Comparison of ENCODE assay signal across 10 mouse cellular contexts in the genomic region with DNA sequence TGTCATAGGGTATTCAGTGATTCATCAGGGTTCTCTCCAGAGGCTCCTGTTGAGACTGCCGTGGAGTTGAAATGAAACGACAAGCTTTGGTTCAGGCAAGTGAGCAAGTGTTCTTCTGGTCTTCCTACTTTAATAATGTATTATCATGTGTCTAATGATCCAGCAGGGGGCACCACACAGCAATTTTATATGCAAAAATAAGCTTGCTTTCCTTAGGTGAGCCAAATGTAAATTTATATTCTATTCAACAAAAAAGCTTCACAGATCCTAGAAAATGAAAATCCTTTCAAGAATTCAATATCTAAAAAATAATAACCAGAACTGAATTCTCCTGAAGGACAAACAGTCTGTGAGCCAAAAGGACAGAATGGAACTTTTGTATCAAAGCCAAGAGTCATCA. TPM values are rescaled to one million over a fixed set of nuclear protein-coding genes. Genes with fewer than 3 reads are reported as not detected.
DNase-seq lines count a peak whose midpoint lies in the region; ATAC-seq and TF ChIP-seq lines count a peak whose summit lies in the region.
"Had no signal": no experiment of that assay in that cellular context is flagged by ENCODE, and none has a peak within 500 bp of the region (broad histone marks: within the 10 kb centered on the region; RNA-seq: fewer than 3 reads in every experiment).

No protein-coding gene starts in this region.

- H3K27me3 ChIP-seq in forebrain, embryonic 13.5 days: no peaks in the 10 kb centered on the region
- H3K27me3 ChIP-seq in forebrain, embryonic 15.5 days: no peaks in the 10 kb centered on the region
- no peaks in the 10 kb centered on the region for H3K27me3 ChIP-seq in heart, postnatal 0 days (ENCODE audit: control insufficient read depth, insufficient read depth, low read length)
- H3K27me3 ChIP-seq in liver, postnatal 0 days (ENCODE audit: insufficient read depth, low read length): no peaks in the 10 kb centered on the region
- no peaks in the 10 kb centered on the region for H3K27me3 ChIP-seq in stomach, postnatal 0 days (ENCODE audit: control insufficient read depth, insufficient read depth, low read length)
- H3K27me3 ChIP-seq: hindbrain, embryonic 15.5 days; neural tube, embryonic 12.5 days had no signal

- no peak overlapping the region for H3K4me2 ChIP-seq in forebrain, embryonic 13.5 days
- no peak overlapping the region for H3K4me2 ChIP-seq in forebrain, embryonic 15.5 days (replicated peaks)
- H3K4me2 ChIP-seq in heart, postnatal 0 days (ENCODE audit: low read depth, low read length): no peak overlapping the region
- H3K4me2 ChIP-seq in liver, postnatal 0 days (ENCODE audit: low read depth, low read length): no peak overlapping the region
- no peak overlapping the region for H3K4me2 ChIP-seq in stomach, postnatal 0 days (replicated peaks; ENCODE audit: low read depth)
- H3K4me2 ChIP-seq: hindbrain, embryonic 15.5 days; neural tube, embryonic 12.5 days had no signal

- TF ChIP-seq EP300 in heart, postnatal 0 days (IDR thresholded peaks at IDR 0.05; ENCODE audit: low read depth): no peak
- TF ChIP-seq EP300 in liver, postnatal 0 days (IDR thresholded peaks at IDR 0.05; ENCODE audit: low read depth): no peak
- TF ChIP-seq EP300 in stomach, postnatal 0 days (optimal IDR thresholded peaks at IDR 0.05): no peak

- TF ChIP-seq CTCF in heart, postnatal 0 days (IDR thresholded peaks at IDR 0.05; ENCODE audit: low read depth): peak; percentile 56
- peak; percentile 62 for TF ChIP-seq CTCF in liver, postnatal 0 days (IDR thresholded peaks at IDR 0.05; ENCODE audit: low read depth)
- peak; percentile 81 for TF ChIP-seq CTCF in stomach, postnatal 0 days (IDR thresholded peaks at IDR 0.05; ENCODE audit: low read depth)

- no peak overlapping the region for H3K27ac ChIP-seq in forebrain, embryonic 13.5 days
- H3K27ac ChIP-seq in forebrain, embryonic 15.5 days (replicated peaks): no peak overlapping the region
- no peak overlapping the region for H3K27ac ChIP-seq in heart, postnatal 0 days (ENCODE audit: low read depth)
- no peak overlapping the region for H3K27ac ChIP-seq in liver, postnatal 0 days (ENCODE audit: low read depth)
- no peak overlapping the region for H3K27ac ChIP-seq in stomach, postnatal 0 days (replicated peaks)
- H3K27ac ChIP-seq: hindbrain, embryonic 15.5 days; neural tube, embryonic 12.5 days had no signal

- H3K9ac ChIP-seq in forebrain, embryonic 13.5 days: no peak overlapping the region
- H3K9ac ChIP-seq in forebrain, embryonic 15.5 days (replicated peaks): no peak overlapping the region
- no peak overlapping the region for H3K9ac ChIP-seq in heart, postnatal 0 days (replicated peaks; ENCODE audit: low read depth, low read length)
- H3K9ac ChIP-seq in liver, postnatal 0 days (replicated peaks): no peak overlapping the region
- H3K9ac ChIP-seq in stomach, postnatal 0 days (ENCODE audit: low read length): no peak overlapping the region
- H3K9ac ChIP-seq: hindbrain, embryonic 15.5 days; neural tube, embryonic 12.5 days had no signal

- H3K4me1 ChIP-seq in forebrain, embryonic 13.5 days: no peaks in the 10 kb centered on the region
- no peaks in the 10 kb centered on the region for H3K4me1 ChIP-seq in forebrain, embryonic 15.5 days
- H3K4me1 ChIP-seq in heart, postnatal 0 days (ENCODE audit: control insufficient read depth, insufficient read depth): no peaks in the 10 kb centered on the region
- H3K4me1 ChIP-seq in liver, postnatal 0 days (ENCODE audit: insufficient read depth): no peaks in the 10 kb centered on the region; the same call in 1 of the 2 replicates
- H3K4me1 ChIP-seq in stomach, postnatal 0 days (replicated peaks; ENCODE audit: control insufficient read depth, insufficient read depth): no peaks in the 10 kb centered on the region
- H3K4me1 ChIP-seq: neural tube, embryonic 12.5 days had no signal

- H3K9me3 ChIP-seq in forebrain, embryonic 13.5 days (replicated peaks): no peaks in the 10 kb centered on the region
- no peaks in the 10 kb centered on the region for H3K9me3 ChIP-seq in forebrain, embryonic 15.5 days
- H3K9me3 ChIP-seq in heart, postnatal 0 days (replicated peaks; ENCODE audit: control insufficient read depth, low read length): no peaks in the 10 kb centered on the region
- H3K9me3 ChIP-seq in liver, postnatal 0 days (ENCODE audit: low read length): no peaks in the 10 kb centered on the region
- no peaks in the 10 kb centered on the region for H3K9me3 ChIP-seq in stomach, postnatal 0 days (ENCODE audit: control insufficient read depth, low read length)
- H3K9me3 ChIP-seq: hindbrain, embryonic 15.5 days; neural tube, embryonic 12.5 days had no signal

- DNase-seq in ovary, postnatal 14 days (ENCODE audit: low spot score): peak; percentile 34
- no peak for DNase-seq in ovary, postnatal 36 days (ENCODE audit: low spot score)
- DNase-seq in adrenal gland, postnatal 25 days: peak; percentile 43
- peak; percentile 65 for DNase-seq in heart, postnatal 0 days (ENCODE audit: low spot score)
- peak; percentile 36 for DNase-seq in liver, postnatal 0 days
- DNase-seq in stomach, postnatal 0 days (ENCODE audit: low spot score): peak; percentile 43

- H3K36me3 ChIP-seq in forebrain, embryonic 13.5 days (ENCODE audit: poor library complexity, severe bottlenecking): no peaks in the 10 kb centered on the region
- H3K36me3 ChIP-seq in forebrain, embryonic 15.5 days: no peaks in the 10 kb centered on the region
- peaks cover 35% of the 10 kb centered on the region for H3K36me3 ChIP-seq in heart, postnatal 0 days (replicated peaks; ENCODE audit: control insufficient read depth, insufficient read depth, low read length)
- no peaks in the 10 kb centered on the region for H3K36me3 ChIP-seq in liver, postnatal 0 days (replicated peaks; ENCODE audit: insufficient read depth, low read length)
- no peaks in the 10 kb centered on the region for H3K36me3 ChIP-seq in stomach, postnatal 0 days (ENCODE audit: control insufficient read depth, insufficient read depth, low read length)
- H3K36me3 ChIP-seq: neural tube, embryonic 12.5 days had no signal

- no peak overlapping the region for H3K4me3 ChIP-seq in forebrain, embryonic 13.5 days
- no peak overlapping the region for H3K4me3 ChIP-seq in forebrain, embryonic 15.5 days
- H3K4me3 ChIP-seq in heart, postnatal 0 days (ENCODE audit: low read depth, low read length): no peak overlapping the region
- no peak overlapping the region for H3K4me3 ChIP-seq in liver, postnatal 0 days (ENCODE audit: low read depth, low read length)
- no peak overlapping the region for H3K4me3 ChIP-seq in stomach, postnatal 0 days (ENCODE audit: low read depth, low read length)
- H3K4me3 ChIP-seq: hindbrain, embryonic 15.5 days; neural tube, embryonic 12.5 days had no signal

- 44% methylated on average over 2 of the region's 2 CpGs for WGBS in forebrain, embryonic 13.5 days
- WGBS in forebrain, embryonic 15.5 days: 26% methylated on average over 2 of the region's 2 CpGs
- WGBS in heart, postnatal 0 days: 44% methylated on average over 2 of the region's 2 CpGs
- WGBS in liver, postnatal 0 days (ENCODE audit: insufficient replicate concordance): 33% methylated on average over 2 of the region's 2 CpGs
- 24% methylated on average over 2 of the region's 2 CpGs for WGBS in stomach, postnatal 0 days

- peak; percentile 63 for ATAC-seq in forebrain, embryonic 13.5 days
- ATAC-seq in forebrain, embryonic 15.5 days (replicated peaks): no peak
- no peak for ATAC-seq in heart, postnatal 0 days (ENCODE audit: insufficient read depth, low read depth)
- no peak for ATAC-seq in liver, postnatal 0 days
- 0 out of 2 replicates have a peak, but pooled peaks have one; percentile 32 for ATAC-seq in stomach, postnatal 0 days (ENCODE audit: low FRiP score, low TSS enrichment)

RNA-seq across cellular contexts. Expression of gene Ergic2, which starts 36.5 kb away (rescaled TPM):
- polyA plus RNA-seq in forebrain, embryonic 13.5 days (2015; fragmentation: Nextera tagmentation; extraction: Ambion mirVana): 190 and 208 TPM in 2 replicates
- 184 and 188 TPM in 2 replicates for polyA plus RNA-seq in forebrain, embryonic 15.5 days (2015; fragmentation: Nextera tagmentation; extraction: Ambion mirVana)
- total RNA-seq in adrenal gland, postnatal 25 days (2021): 67.8 and 75.0 TPM in 2 replicates
- 57.9 and 130 TPM in 2 replicates for total RNA-seq in heart, postnatal 0 days (2014; rRNA removed; ENCODE audit: low replicate concordance)
- polyA plus RNA-seq in heart, postnatal 0 days (2015; fragmentation: Nextera tagmentation; extraction: Ambion mirVana): 132 and 133 TPM in 2 replicates
- 102 TPM in 2 replicates for polyA plus RNA-seq in liver, postnatal 0 days (2015; fragmentation: Nextera tagmentation; extraction: Ambion mirVana)
- polyA plus RNA-seq in stomach, postnatal 0 days (2015; fragmentation: Nextera tagmentation; extraction: Ambion mirVana): 148 and 150 TPM in 2 replicates

Comparison
In these comparisons a context has a peak if more than half of its experiments do, and no peak if none do; other contexts are left out.
1. ATAC-seq: peak in forebrain, embryonic 13.5 days (single experiment) and stomach, postnatal 0 days (single experiment); none in forebrain, embryonic 15.5 days (single experiment), heart, postnatal 0 days (single experiment) and liver, postnatal 0 days (single experiment).
2. Peak in every context shown above with its lines, with median percentiles within 50 percentile points of each other: CTCF ChIP-seq.